Mouse (Mus musculus) gastrocnemius, adult 2 months (tissue): ENCODE data around the gene Tac1. TPM values are rescaled to one million over a fixed set of nuclear protein-coding genes. Genes with fewer than 3 reads are reported as not detected.
"Not testable (repeated sequence)": the region's sequence is repeated elsewhere in the genome, so short reads cannot be mapped to it uniquely, and the experiment has no call there.

Source experiments
- DNase-seq: peaks from one replicate; pipeline ENCODE4 v3.0.0; 2022
- H3K27ac ChIP-seq: fragments of 200-600 bp; 2 replicates; pipeline ENCODE4 v1.8.1; 2022; ENCODE audit warnings: mild to moderate bottlenecking
- H3K4me3 ChIP-seq: fragments of 200-600 bp; 2 replicates; pipeline ENCODE4 v1.8.1; 2022; ENCODE audit warnings: mild to moderate bottlenecking, moderate library complexity
- CTCF ChIP-seq: fragments of 200-600 bp; IDR thresholded peaks from 2 replicates; pipeline ENCODE4 v1.8.1; 2022; ENCODE audit warnings: antibody characterized with exemption, mild to moderate bottlenecking, moderate library complexity
- intact Hi-C: fragments of 180-260 bp; cut with DNase I; formaldehyde crosslinking; loops from one replicate; pipeline ENCODE4 v1.15.1; 2025
- long read RNA-seq, 2 experiments: library from polyadenylated mRNA; stranded (forward); transcript quantifications; one replicate each; pipeline ENCODE4 v2.0.0; 2021
- total RNA-seq, 2 experiments: library from RNA; stranded (reverse); gene quantifications; 2 replicates each; pipeline ENCODE4 v1.2.3; 2021

Gene Tac1
- total RNA-seq: not detected
- long read RNA-seq, experiment 1: 0 reads
- long read RNA-seq, experiment 2: 0 reads

GRCm38 (mm10) chr6:7554829-7555391 is at the start of gene Tac1:
TSS of gene Tac1 (plus strand) at chr6:7554879.
- no peak for TF ChIP-seq CTCF
- Histone ChIP-seq H3K27ac (no peak within 1 kb of the TSS), H3K4me3 (peak within 1 kb of the TSS; percentile 19; the same call in 1 of the 2 replicates)
- peak; percentile 16 for DNase-seq
- intact Hi-C loops: no loop called here

- DNase-seq, intact Hi-C loops, H3K27ac ChIP-seq, H3K4me3 ChIP-seq: not testable (repeated sequence)
These were observed 11.2 kb upstream of the Tac1 start for GRCm38 (mm10) chr6:7543511-7543910.

GRCm38 (mm10) chr6:7555688-7556476 is 1.2 kb downstream of the Tac1 start:
- no peak overlapping the region for H3K4me3 ChIP-seq
- no peak for TF ChIP-seq CTCF
- intact Hi-C loops: no loop called here
- no peak overlapping the region for H3K27ac ChIP-seq
- no peak for DNase-seq

GRCm38 (mm10) chr6:7558164-7558563 is 3.5 kb downstream of the Tac1 start:
- intact Hi-C loops: no loop called here
- no peak for DNase-seq
- TF ChIP-seq CTCF: no peak
- H3K4me3 ChIP-seq: no peak overlapping the region
- H3K27ac ChIP-seq: no peak overlapping the region

GRCm38 (mm10) chr6:7562524-7562923 is 7.8 kb downstream of the Tac1 start:
- Histone ChIP-seq H3K27ac (no peak overlapping the region), H3K4me3 (no peak overlapping the region)
- intact Hi-C loops: no loop called here
- no peak for DNase-seq
- no peak for TF ChIP-seq CTCF

- intact Hi-C loops: no loop called here
- Histone ChIP-seq H3K27ac (no peak overlapping the region), H3K4me3 (no peak overlapping the region)
- DNase-seq: no peak
- TF ChIP-seq CTCF: no peak
These were observed 9.9 kb downstream of the Tac1 start for GRCm38 (mm10) chr6:7564537-7564936.

DNA sequence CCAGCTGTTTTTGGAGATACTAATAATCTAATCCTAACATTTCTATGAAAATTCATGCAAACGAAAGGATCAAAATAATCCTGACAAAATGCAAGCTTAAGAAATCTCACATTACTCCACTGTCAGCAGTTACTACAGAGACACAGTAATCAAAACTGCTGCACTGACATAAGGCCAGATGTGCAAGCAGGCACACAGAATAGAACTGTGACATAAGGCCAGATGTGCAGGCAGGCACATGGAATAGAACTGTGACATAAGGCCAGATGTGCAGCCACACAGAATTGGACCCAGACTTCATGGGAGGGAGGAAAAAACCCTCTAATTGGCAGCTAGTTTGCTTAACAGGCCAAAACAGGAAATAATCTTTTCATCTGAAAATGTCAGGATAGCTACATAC is 16.5 kb downstream of the Tac1 start:
- Histone ChIP-seq H3K4me3 (no peak overlapping the region), H3K27ac (no peak overlapping the region)
- TF ChIP-seq CTCF: no peak
- intact Hi-C loops: no loop called here
- no peak for DNase-seq

- Histone ChIP-seq H3K27ac (no peak overlapping the region), H3K4me3 (no peak overlapping the region)
- DNase-seq: no peak
- intact Hi-C loops: no loop called here
- no peak for TF ChIP-seq CTCF
These were observed 23.4 kb downstream of the Tac1 start for GRCm38 (mm10) chr6:7578031-7578430.

GRCm38 (mm10) chr6:7594445-7594844 is 39.8 kb downstream of the Tac1 start:
- TF ChIP-seq CTCF: no peak
- no peak overlapping the region for H3K4me3 ChIP-seq
- intact Hi-C loops: no loop called here

GRCm38 (mm10) chr6:7598416-7598815 is 43.7 kb downstream of the Tac1 start:
- intact Hi-C loops: no loop called here
- no peak for DNase-seq
- Histone ChIP-seq H3K27ac (no peak overlapping the region), H3K4me3 (no peak overlapping the region)
- TF ChIP-seq CTCF: no peak

More at GRCm38 (mm10) chr6:7594445-7594844, 39.8 kb downstream of the Tac1 start:
- no peak overlapping the region for H3K27ac ChIP-seq
- DNase-seq: no peak

DNA sequence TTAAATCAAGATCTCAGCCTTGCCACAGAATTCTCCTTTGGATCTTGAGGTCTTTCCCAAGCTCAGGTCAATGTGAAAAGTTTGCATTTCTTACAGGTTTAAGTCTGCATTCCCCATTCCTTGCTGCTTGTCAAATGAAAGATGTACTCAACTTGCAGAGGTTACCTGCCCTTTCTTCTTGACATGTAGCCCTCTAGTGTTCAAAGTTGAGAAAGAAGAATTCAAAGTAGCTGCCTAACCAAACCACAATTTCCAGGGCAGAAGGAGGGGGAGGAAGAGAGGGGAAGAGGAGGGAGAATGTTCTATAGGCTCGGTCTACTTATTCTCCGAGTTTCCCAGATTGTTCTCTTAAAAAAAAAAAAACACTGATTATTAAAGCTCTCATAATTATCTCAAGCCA is 45.5 kb downstream of the Tac1 start:
- intact Hi-C loops: no loop called here
- no peak overlapping the region for H3K4me3 ChIP-seq
- TF ChIP-seq CTCF: peak; percentile 3; the same call in 1 of the 2 replicates
- no peak overlapping the region for H3K27ac ChIP-seq
- DNase-seq: no peak

- H3K27ac ChIP-seq: no peak overlapping the region
- intact Hi-C loops: no loop called here
- DNase-seq: no peak
- no peak overlapping the region for H3K4me3 ChIP-seq
- TF ChIP-seq CTCF: no peak
These were observed 46.8 kb downstream of the Tac1 start for GRCm38 (mm10) chr6:7601353-7602094.

DNA sequence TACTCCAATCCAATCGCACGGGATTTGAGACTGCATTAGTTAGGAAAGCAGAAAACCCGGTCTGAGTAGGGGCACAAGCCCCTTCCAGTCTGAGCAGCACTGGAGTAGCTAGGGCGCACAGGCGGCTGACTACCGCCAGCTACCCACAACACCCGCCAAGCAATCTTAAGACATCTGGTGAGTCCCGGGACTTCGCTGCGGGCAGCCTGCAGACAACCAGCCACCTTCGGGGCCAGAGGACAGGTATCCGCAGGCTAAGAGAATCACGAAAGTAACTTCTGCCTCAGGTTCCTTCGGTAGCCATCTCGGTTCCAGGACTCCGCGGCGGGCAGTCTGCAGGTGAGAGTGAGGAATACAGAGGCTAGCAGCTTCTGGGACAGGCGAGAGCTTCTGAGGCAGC is 59.0 kb downstream of the Tac1 start:
- H3K4me3 ChIP-seq, intact Hi-C loops, DNase-seq, H3K27ac ChIP-seq: not testable (repeated sequence)

Other genes starting within 250 kb of the Tac1 start
- gene Asns, start 138.4 kb downstream of the Tac1 start, total RNA-seq: 1 to 10 TPM; 1.7 to 2.1 TPM